Mouse (Mus musculus): Measurements from ENCODE around the gene Ppm1m. TPM values are rescaled to one million over a fixed set of nuclear protein-coding genes. Genes with fewer than 3 reads are reported as not detected.

The Ppm1m gene
- polyA plus RNA-seq, 1 experiment from 2014 or later: 10.0 TPM

- Histone ChIP-seq H3K36me3 (ENCODE audit: control insufficient read depth, insufficient read depth) (peaks cover 88% of the 10 kb centered on the region), H3K27me3 (replicated peaks; ENCODE audit: control insufficient read depth, insufficient read depth, low read length) (no peaks in the 10 kb centered on the region), H3K9ac (ENCODE audit: low read depth, low read length) (0 out of 2 replicates have a peak overlapping the region, but pooled peaks have one; percentile 17), H3K4me1 (replicated peaks; ENCODE audit: control insufficient read depth, insufficient read depth, low read length) (no peaks in the 10 kb centered on the region), H3K27ac (ENCODE audit: low read depth, low read length) (no peak overlapping the region), H3K4me3 (ENCODE audit: low read depth, low read length) (no peak overlapping the region), H3K9me3 (ENCODE audit: control insufficient read depth) (no peaks in the 10 kb centered on the region), H3K4me2 (replicated peaks; ENCODE audit: low read depth) (no peak overlapping the region)
- ATAC-seq: no peak
- WGBS: 90% methylated on average over 23 of the region's 23 CpGs
- no peak for TF ChIP-seq CTCF (IDR thresholded peaks at IDR 0.05; ENCODE audit: low read depth)
These were observed 36.7 kb upstream of the Ppm1m start for GRCm38 (mm10) chr9:106236156-106236817.

GRCm38 (mm10) chr9:106235194-106235830, 35.8 kb upstream of the Ppm1m start:
- 90% methylated on average over 23 of the region's 23 CpGs for WGBS
- Histone ChIP-seq H3K9ac (ENCODE audit: low read depth, low read length) (no peak overlapping the region), H3K4me1 (replicated peaks; ENCODE audit: control insufficient read depth, insufficient read depth, low read length) (no peaks in the 10 kb centered on the region), H3K4me2 (replicated peaks; ENCODE audit: low read depth) (no peak overlapping the region), H3K9me3 (ENCODE audit: control insufficient read depth) (no peaks in the 10 kb centered on the region), H3K4me3 (ENCODE audit: low read depth, low read length) (no peak overlapping the region), H3K27ac (ENCODE audit: low read depth, low read length) (no peak overlapping the region), H3K27me3 (replicated peaks; ENCODE audit: control insufficient read depth, insufficient read depth, low read length) (no peaks in the 10 kb centered on the region), H3K36me3 (ENCODE audit: control insufficient read depth, insufficient read depth) (peaks cover 78% of the 10 kb centered on the region)
- TF ChIP-seq CTCF (IDR thresholded peaks at IDR 0.05; ENCODE audit: low read depth): no peak
- ATAC-seq: no peak

GRCm38 (mm10) chr9:106233953-106234352, 34.4 kb upstream of the Ppm1m start:
- peaks cover 66% of the 10 kb centered on the region for H3K36me3 ChIP-seq (ENCODE audit: control insufficient read depth, insufficient read depth)
- 79% methylated on average over 6 of the region's 6 CpGs for WGBS
- no peak overlapping the region for H3K4me3 ChIP-seq (ENCODE audit: low read depth, low read length)
- no peak for ATAC-seq
- H3K4me1 ChIP-seq (replicated peaks; ENCODE audit: control insufficient read depth, insufficient read depth, low read length): no peaks in the 10 kb centered on the region
- no peaks in the 10 kb centered on the region for H3K9me3 ChIP-seq (ENCODE audit: control insufficient read depth)
- H3K9ac ChIP-seq (ENCODE audit: low read depth, low read length): no peak overlapping the region
- no peaks in the 10 kb centered on the region for H3K27me3 ChIP-seq (replicated peaks; ENCODE audit: control insufficient read depth, insufficient read depth, low read length)
- no peak overlapping the region for H3K27ac ChIP-seq (ENCODE audit: low read depth, low read length)
- TF ChIP-seq CTCF (IDR thresholded peaks at IDR 0.05; ENCODE audit: low read depth): no peak
- no peak overlapping the region for H3K4me2 ChIP-seq (replicated peaks; ENCODE audit: low read depth)

GRCm38 (mm10) chr9:106232956-106233355, 33.4 kb upstream of the Ppm1m start:
- no peaks in the 10 kb centered on the region for H3K9me3 ChIP-seq (ENCODE audit: control insufficient read depth)
- WGBS: 92% methylated on average over 3 of the region's 3 CpGs
- H3K9ac ChIP-seq (ENCODE audit: low read depth, low read length): no peak overlapping the region
- no peak for TF ChIP-seq CTCF (IDR thresholded peaks at IDR 0.05; ENCODE audit: low read depth)
- ATAC-seq: no peak
- H3K27me3 ChIP-seq (replicated peaks; ENCODE audit: control insufficient read depth, insufficient read depth, low read length): no peaks in the 10 kb centered on the region
- no peak overlapping the region for H3K4me3 ChIP-seq (ENCODE audit: low read depth, low read length)
- H3K36me3 ChIP-seq (ENCODE audit: control insufficient read depth, insufficient read depth): peaks cover 56% of the 10 kb centered on the region
- H3K4me1 ChIP-seq (replicated peaks; ENCODE audit: control insufficient read depth, insufficient read depth, low read length): no peaks in the 10 kb centered on the region
- H3K27ac ChIP-seq (ENCODE audit: low read depth, low read length): no peak overlapping the region; the same call in 1 of the 2 replicates
- H3K4me2 ChIP-seq (replicated peaks; ENCODE audit: low read depth): no peak overlapping the region

- H3K4me2 ChIP-seq (replicated peaks; ENCODE audit: low read depth): no peak overlapping the region
- H3K9me3 ChIP-seq (ENCODE audit: control insufficient read depth): no peaks in the 10 kb centered on the region
- WGBS: 82% methylated on average over 4 of the region's 4 CpGs
- no peak overlapping the region for H3K4me3 ChIP-seq (ENCODE audit: low read depth, low read length)
- H3K27me3 ChIP-seq (replicated peaks; ENCODE audit: control insufficient read depth, insufficient read depth, low read length): no peaks in the 10 kb centered on the region
- H3K9ac ChIP-seq (ENCODE audit: low read depth, low read length): no peak overlapping the region
- no peak overlapping the region for H3K27ac ChIP-seq (ENCODE audit: low read depth, low read length)
- H3K4me1 ChIP-seq (replicated peaks; ENCODE audit: control insufficient read depth, insufficient read depth, low read length): no peaks in the 10 kb centered on the region
- no peak for TF ChIP-seq CTCF (IDR thresholded peaks at IDR 0.05; ENCODE audit: low read depth)
- ATAC-seq: no peak
- H3K36me3 ChIP-seq (ENCODE audit: control insufficient read depth, insufficient read depth): peaks cover 45% of the 10 kb centered on the region
These were observed 32.3 kb upstream of the Ppm1m start for GRCm38 (mm10) chr9:106231816-106232215.

- Histone ChIP-seq H3K4me3 (ENCODE audit: low read depth, low read length) (no peak overlapping the region), H3K4me2 (replicated peaks; ENCODE audit: low read depth) (no peak overlapping the region), H3K36me3 (ENCODE audit: control insufficient read depth, insufficient read depth) (peaks cover 39% of the 10 kb centered on the region), H3K4me1 (replicated peaks; ENCODE audit: control insufficient read depth, insufficient read depth, low read length) (peaks cover 2% of the 10 kb centered on the region; the same call in 1 of the 2 replicates), H3K9me3 (ENCODE audit: control insufficient read depth) (no peaks in the 10 kb centered on the region), H3K27ac (ENCODE audit: low read depth, low read length) (no peak overlapping the region), H3K9ac (ENCODE audit: low read depth, low read length) (no peak overlapping the region), H3K27me3 (replicated peaks; ENCODE audit: control insufficient read depth, insufficient read depth, low read length) (no peaks in the 10 kb centered on the region)
- ATAC-seq: no peak
- 77% methylated on average over 7 of the region's 7 CpGs for WGBS
- TF ChIP-seq CTCF (IDR thresholded peaks at IDR 0.05; ENCODE audit: low read depth): no peak
These were observed 31.7 kb upstream of the Ppm1m start for GRCm38 (mm10) chr9:106231220-106231619.
